Mouse (Mus musculus): Measurements from ENCODE around the gene Atad2b.

GRCm38 (mm10) chr12:4888739-4889138 is 28.4 kb upstream of the Atad2b start:
- TF ChIP-seq CTCF (IDR thresholded peaks at IDR 0.05; ENCODE audit: low read depth), result no peak
- no peak for TF ChIP-seq EP300 (IDR thresholded peaks at IDR 0.05; ENCODE audit: low read depth)
